Mouse (Mus musculus) skeletal muscle tissue, adult 2 months (tissue): Measurements from ENCODE around the gene Map4k5.

Experiments
- DNase-seq: peaks from one replicate; pipeline ENCODE4 v3.0.0-alpha.2; 2012; ENCODE audit warnings: low read depth, low spot score

Map4k5 gene

DNA sequence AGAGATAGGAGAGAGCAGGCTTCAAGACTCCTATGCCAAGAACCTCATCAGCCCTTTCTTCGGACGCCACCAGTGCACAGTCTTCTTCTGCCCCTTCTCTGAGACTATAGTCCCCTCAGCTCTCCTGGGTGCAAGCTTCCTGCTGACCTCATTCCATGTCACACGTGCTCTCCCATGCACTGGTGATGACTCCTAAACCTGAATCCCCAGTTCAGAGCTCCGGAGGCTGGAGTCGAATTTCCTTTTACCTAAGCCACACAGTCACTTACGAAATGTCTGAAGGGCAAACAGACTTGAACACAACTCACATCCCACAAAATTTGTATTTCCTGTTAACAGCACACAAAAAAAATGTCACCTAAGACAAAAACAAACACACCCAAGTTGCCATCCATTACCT lies 5.2 kb downstream of the Map4k5 start:
- no peak for DNase-seq

DNA sequence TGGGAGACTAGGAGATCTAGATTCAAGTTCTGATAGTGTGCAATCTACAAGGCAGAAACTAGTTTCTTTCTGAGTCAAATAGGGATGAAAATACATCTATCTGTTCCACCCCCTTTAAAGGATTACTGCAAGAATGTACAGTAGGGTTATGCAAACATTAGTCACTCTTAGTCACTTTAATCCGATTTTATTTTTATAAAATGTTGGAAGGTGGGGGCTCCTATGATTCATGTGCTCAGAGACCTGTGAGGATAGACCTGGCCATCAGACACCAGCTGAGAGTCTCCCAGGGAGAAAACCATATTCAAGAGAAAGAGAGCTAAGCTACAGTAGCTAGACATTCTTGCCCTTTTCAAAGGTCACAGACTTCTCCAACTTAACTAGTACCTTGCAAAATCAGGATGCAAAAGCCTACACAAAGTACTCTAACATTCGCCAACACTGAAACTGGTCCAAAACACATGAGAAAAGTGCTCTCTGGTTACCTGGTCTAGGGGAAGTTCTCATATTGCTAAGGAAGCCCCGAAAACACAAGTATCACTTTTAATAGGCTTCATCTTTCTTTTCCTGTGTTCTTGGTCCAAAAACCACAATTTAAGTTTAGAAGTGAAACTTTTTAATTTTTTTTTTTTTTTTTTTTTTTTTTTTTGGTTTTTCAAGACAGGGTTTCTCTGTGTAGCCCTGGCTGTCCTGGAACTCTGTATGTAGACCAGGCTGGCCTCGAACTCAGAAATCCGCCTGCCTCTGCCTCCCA lies 7.7 kb downstream of the Map4k5 start:
- DNase-seq = no peak

DNA sequence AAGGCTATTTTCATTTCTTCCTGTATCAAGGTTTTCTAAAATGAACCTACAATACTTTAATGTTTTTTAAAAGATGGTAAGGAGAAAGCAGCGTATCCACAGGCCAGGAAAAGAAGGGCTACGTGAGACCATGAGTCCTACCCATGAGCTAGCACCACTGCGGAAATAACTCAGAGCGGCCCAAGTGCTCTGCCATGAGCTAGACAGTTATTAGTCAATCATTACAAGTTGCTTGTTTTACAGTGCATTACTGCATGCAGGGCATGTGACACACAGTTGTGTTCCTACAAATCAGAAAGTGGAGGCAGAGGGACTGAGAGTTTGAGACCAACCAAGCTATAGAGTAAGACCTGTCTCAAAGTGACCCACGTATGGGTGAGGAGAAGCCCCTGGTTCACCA lies 8.9 kb downstream of the Map4k5 start:
- DNase-seq = no peak

DNA sequence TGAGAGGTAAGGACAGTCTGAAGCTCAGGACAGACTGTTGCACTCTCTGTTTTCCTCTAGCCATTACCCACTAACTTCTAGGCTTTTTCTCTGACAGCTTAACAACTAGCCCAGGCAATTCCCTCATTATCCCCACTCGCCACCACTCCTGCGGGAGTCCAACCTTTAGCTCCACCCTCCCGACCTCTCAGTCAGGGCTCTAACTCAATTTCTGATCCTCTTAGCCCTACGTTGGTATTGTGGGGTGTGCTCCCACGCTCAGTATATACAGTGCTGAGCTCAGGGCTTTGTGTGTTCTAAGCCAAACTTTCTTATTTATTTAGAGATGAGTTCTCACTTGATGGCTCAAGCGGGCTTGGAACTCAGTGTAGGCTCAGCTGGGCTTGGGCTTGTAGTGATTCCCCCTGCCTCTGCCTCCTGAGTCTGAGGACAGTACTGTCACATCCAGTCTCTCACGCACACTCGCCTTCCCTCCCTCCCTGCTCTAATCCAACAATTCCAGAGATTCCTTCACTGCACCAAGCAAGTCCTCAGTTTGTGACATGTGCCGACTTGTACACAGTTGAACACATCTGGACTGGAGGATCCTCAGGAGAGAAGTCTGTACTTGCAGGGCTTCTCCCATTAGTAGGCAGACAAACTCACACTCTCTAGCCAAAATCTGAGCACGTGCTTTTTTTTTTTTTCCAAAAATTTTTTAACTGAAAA lies 11.6 kb downstream of the Map4k5 start:
- DNase-seq = peak; percentile 41

DNA sequence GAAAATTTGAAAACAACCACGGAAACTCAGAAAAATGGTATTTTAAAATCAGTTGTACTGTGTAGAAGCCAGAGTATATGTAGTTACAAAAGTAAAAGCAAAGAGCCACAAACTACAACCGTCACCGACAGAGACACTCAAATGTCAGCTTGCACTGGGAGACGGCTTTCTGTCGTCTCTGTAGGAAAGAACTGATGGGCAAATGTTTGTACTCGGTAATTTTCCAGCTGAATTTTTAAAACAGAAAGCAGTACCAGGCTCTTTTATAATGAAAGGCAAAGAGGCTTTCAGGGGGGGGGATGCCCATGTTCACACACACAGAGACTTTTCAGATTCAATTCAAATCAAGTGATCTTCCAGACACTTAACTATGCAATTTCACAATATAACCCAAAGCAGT lies 13.3 kb downstream of the Map4k5 start:
- no peak for DNase-seq

DNA sequence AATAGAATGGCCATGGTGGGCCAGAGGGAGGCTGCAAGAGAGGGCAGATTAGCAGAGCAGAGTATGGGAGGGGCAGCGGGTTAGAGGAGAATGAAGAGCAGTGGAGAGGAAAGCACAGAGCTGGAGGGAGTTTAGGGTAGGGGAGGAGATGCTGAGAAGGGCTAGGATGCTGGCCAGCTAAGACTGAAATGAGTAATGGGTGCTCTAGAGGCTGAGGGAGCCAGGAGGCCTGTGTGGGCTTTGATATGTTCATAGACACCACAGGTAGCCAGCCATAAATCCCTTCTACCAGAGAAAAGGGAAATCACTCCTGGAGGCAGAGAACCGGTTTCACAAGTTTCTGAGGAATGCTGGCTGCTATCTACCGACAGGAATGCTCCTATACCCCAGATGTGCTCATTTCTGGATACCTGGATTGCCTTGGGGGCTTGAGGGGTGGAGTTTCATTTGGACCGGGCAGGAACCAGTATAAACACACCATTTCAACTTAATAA lies 13.8 kb downstream of the Map4k5 start:
- DNase-seq = no peak

DNA sequence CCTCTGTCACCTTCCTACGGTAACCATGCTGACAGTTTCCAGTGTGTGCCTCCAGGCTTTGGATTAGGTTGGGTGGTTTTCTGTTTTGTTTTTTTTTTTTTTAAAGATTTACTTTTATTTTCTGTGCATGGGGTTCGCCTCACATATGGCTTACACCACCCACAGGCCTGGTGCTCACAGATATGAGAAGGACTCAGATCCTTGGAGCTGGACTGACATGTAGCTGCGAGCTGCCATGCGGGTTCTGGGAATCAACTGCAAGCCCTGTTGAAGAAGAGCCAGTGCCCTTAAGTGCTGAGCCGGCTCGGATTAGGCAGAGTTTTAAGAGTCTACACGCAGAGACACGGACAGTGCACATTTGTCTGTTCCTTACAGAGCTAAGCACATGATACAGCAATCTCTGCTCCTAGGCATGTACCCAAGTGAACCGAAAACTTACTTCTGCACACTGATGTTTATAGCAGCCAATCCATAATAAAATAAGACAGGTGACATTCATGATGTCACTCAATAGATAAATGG lies 15.1 kb downstream of the Map4k5 start:
- no peak for DNase-seq

DNA sequence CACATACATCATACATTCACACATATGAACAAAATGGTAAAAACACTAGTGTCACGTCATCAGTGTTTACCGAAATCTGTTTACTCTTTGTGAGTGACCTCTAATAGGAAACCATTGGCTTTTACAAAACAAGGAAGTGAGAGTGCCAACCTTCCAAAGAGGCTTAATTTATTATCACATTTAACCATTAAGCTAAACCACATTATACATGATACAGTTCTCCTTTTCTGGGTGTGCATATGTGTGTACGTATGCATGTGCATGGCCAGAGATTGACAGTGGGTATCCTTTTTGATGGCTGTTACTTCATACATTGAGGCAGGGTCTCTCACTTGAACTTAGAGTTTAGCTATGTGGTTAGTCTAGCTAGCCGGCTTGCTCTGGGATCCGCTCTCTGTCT lies 21.4 kb downstream of the Map4k5 start:
- DNase-seq = no peak

DNA sequence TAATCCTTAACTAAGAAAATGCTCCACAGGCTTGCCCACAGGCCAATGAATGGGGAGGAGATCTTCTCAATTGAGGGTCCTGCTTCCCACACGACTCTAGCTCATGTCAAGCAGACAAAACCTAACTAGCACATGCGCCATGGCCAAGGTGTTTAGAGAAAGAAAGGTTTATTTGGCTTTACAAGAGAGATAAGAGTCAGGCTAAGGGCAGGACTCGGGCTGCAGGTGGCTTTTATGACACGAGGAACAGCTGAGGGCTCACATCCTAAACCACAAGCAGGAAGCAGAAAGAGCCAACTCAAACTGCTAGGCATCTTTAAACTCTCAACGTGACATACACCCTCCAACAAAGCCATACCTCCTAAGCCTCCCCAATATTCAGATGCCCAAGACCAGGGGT lies 25.7 kb downstream of the Map4k5 start:
- DNase-seq = no peak

DNA sequence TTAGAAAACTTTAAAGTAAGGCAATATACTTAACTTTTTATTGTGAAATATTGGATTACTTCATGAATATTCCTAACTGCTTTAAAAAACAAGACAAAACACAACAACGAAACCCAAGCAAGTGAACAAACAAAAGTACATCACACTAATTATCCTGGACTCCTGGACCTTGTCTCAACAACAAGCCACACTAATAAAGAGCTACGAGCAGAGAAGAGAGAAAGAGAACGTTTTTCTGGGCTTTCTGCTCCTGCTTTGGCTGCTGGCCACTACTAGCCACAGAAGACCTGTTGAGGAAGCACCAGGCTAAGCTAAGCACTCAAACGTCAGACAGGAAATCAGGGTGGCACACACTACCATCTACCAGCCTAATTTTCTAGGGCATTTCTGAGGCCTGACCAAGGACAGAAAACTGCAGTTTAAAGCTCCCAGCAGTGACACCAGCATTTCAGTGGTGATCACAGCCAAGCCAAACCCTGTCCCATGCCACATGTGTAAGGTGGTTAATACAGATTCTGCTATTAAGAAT lies 28.8 kb downstream of the Map4k5 start:
- no peak for DNase-seq

DNA sequence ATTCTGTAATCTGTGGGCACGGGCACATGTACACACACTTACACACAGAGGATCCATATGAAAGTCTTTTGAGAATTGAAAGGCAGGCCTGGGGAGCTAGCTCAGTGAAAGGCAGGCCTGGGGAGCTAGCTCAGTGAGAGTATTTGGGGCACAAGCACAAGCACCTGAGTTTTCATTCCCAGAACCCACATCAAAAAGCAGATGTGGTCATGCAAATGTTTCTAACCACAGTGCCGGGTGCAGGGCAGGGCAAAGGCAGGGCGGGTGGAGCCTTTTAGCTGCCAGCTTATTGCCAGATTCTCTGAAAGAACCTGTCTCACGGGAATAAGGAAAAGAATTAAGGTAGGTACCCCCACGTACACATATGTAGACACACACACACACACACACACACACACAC lies 29.5 kb downstream of the Map4k5 start:
- no peak for DNase-seq

DNA sequence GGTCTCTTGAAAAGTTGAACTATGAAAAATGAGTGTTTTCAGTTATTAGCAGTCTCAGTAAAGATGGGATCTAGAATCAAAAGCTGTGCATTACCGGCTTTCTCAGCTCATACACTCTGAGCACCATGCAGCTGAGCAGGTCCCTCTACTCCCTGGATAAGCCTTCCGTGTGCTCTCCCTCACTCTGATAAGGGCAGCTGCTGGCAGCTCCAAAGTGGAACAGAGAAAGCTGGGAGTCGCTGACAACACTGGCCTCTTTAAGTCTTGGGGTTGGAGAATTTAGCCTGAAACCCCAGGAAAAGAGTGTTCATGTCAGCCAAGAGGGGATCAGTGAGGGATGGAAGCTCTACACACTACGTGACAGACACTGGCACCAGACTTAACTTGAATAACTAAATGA lies 34.2 kb downstream of the Map4k5 start:
- DNase-seq = no peak

DNA sequence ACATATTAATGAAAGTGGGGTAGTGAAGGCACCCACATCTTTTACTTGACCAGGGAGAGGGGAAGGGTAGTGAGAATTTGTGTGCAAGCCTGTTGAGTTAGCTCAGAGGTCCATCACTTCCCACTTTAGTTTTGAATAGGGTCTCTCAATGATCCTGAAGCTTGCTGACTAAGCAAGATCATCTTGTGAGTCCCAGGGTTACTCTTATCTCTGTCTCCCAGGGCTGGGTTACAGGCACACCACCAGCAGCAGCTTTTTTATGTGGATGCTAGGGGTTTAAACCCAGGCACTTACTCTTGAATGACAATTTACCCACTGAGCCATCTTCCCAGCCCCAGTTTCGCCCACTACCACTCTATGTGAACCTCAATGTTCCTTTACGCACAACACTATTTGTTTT lies 35.4 kb downstream of the Map4k5 start:
- DNase-seq = no peak

DNA sequence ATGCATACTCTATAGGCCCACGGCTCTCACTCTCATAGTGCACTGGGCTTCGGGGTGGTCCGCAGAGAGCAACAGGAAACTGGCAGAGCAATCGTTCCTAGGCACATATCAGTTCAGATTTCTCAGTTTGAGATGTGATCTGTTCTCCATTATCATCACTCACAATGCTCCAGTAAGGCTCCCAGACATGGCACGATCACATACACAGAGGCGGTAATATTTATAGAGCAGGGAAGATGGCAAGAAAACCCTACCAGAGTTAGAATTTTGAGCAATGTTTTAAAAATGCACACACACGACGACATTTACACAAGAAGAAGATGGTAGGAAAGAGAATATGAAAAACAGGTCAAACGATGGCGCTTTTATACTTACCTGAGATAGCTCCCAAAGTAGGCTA lies 36.6 kb downstream of the Map4k5 start:
- DNase-seq = no peak

DNA sequence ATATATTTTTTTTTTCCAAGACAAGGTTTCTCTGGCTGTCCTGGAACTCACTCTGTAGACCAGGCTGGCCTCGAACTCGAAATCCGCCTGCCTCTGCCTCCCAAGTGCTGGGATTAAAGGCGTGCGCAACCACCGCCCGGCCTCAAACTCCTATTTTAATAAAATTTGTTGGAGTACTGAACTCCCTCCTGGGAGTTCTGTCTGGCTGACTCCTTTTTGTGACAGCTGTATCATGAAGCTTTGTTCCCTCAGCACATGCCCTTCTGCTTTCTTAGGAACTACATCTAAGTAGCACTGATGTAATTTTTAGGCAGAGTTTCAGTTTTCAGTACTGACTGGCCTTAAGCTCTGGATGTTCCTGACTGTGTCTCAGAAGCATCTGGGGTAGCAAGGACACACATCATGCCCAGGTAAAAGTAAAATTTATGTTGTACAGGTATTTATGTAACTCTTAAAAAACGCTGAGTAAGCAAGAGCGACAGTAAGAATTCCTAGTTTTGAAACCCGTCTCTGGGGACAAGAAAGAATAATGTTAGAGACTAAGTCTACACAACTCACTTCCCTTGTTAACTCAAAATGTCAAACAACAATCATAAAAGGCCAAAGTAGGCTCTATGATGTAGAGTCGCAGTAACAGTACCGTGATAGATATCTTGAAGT lies 37.2 kb downstream of the Map4k5 start:
- DNase-seq = no peak

DNA sequence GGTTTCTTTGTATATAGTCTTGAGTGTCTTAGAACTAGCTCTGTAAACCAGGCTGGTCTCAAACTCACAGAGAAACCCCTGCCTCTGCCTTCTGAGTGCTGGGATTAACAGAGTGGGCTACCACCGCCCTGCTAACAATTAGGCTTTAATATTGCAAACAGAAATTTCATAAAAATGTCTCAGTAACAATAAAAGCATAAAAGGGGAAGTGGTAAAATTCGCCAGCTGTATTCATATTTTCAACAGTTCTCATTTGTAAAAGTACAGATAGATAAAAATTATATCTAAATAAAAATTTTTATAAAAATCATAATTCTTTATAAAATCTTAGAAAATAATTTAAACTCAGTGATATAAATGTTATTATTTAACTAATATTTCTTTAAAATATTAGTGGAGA lies 39.1 kb downstream of the Map4k5 start:
- DNase-seq = no peak

DNA sequence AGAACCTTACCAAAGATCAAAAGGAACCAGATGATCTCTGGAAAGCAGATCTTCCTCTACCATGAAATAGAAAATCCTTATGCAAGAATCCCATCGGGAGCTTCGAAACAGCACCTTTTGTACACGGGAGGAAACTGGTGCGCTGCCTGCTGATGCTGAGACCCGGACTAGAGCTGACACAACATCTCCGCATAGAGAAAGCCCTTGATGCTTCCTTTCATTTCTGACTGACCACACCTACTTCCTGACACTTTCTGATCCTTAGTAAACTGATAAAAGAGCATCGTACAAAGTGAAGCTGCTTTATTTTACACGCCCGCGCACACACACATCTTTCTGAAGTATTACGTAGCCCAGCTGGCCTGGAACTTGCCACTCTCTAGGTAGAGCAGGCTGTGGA lies 39.6 kb downstream of the Map4k5 start:
- DNase-seq = no peak

DNA sequence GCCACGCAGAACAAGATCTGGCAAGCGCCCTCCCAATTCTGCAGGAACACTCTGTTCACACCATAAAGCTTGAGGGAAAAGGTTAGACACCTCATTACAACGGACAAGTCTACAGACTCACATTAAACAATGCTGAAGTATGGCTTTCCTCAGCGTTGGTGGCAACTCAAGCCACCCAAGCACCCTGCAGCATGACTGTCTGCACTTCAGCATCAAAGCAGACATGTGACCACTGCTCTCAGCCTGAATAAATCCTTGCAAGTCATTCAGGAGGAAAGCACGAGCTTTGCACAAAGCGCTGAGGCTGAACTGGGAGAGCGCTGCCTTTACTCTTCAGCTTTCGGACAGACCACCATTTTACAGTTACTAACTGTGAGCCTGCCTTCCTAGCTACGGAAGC lies 40.7 kb downstream of the Map4k5 start:
- DNase-seq = no peak

DNA sequence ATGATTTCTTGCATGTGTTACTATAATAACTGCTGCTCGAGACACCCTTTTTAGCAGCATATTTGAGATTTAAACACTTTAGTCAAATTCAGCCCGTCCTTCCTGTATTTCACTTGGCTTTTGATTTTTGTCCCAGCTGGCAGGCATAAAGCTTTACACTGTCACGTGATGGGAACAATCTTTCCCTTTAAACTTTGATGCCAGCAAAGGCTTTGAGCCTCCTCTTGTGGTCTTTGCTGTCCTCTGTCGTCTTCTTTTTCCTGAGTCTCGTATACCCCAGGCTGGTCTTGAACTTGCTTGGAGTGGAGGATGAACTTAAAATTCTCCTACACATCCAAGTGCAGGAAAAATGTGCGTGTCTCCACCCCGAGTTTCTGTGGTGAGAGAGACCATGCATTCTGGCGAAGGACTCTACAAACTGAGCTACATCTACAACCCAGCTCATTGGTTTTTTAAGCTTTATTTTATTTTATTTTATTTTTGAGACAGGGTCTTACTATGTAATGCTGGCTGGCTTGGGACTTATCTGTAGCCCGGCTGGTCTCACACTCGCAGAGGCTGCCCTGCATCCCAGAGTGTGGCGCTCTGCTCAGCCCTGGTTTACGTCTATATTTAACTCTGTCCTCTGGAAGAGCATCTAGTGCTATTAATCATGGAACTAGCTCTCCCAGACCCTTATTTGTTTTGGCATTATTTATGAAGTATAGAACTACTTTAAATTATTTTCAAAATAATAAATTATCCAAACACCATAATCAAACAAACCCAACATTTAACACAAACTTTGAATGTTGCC lies 44.7 kb downstream of the Map4k5 start:
- no peak for DNase-seq

DNA sequence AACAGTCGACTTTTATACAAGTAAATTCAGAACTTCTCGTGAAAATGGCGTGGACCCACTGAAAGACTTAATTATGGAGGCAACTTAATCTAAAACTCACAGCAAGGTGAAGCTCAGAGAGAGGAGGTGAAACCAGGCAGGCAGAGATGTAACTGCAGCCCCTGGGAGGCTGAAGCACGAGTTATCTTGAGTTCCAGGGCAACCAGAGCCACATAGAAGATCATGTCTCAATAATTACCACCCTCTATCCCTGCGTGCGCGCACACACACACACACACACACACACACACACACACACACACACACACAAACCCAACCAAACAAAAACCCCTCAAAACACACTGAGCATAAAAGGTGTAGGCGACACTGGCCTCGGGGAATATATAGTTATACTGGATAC lies 46.5 kb downstream of the Map4k5 start:
- no peak for DNase-seq

DNA sequence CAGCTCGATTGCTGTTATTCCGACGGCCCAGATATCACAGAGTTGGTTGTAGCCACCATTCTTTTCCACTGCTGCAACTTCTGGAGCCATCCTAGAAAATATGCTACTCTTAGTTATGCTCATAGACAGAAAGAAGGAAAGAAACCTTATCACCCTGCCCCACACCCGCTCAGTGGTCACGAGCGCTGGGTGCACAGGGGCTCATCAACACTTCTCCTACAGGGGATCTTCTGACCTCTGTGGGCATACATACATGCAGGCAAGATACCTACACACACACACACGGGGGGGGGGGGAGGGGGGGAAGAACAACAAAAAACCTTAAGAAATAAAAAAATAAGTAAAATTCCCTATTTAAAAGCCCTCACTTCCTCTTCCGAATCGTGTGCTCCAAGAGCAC lies 47.3 kb downstream of the Map4k5 start:
- DNase-seq = no peak
